Mouse (Mus musculus) intestine, postnatal 0 days (tissue): ENCODE results near the gene Scfd2. TPM values are rescaled to one million over a fixed set of nuclear protein-coding genes. Genes with fewer than 3 reads are reported as not detected.

Source experiments
- ATAC-seq: fragments of 200-750 bp; cut with Nextera tagmentation; 2 replicates; pipeline ENCODE4 v1.8.0; 2017; ENCODE audit warnings: mild to moderate bottlenecking, moderate TSS enrichment, moderate library complexity
- H3K27ac ChIP-seq: fragments of 300-500 bp; sonication (generic); 2 replicates; pipeline ENCODE4 v1.5.1; 2014; ENCODE audit warnings: mild to moderate bottlenecking, low read depth, low read length, moderate library complexity
- H3K27me3 ChIP-seq: fragments of 300-500 bp; sonication (generic); replicated peaks from 2 replicates; pipeline ENCODE4 v1.6.1; 2014; ENCODE audit warnings: low read length, mixed read lengths; ENCODE audit not compliant: control insufficient read depth, insufficient read depth
- H3K36me3 ChIP-seq: fragments of 300-500 bp; sonication (generic); 2 replicates; pipeline ENCODE4 v1.6.1; 2014; ENCODE audit warnings: mild to moderate bottlenecking, moderate library complexity; ENCODE audit not compliant: control insufficient read depth, insufficient read depth
- H3K4me1 ChIP-seq: fragments of 300-500 bp; sonication (generic); replicated peaks from 2 replicates; pipeline ENCODE4 v1.6.1; 2014; ENCODE audit warnings: antibody characterized with exemption, low read length, mixed read lengths; ENCODE audit not compliant: control insufficient read depth, insufficient read depth
- H3K4me2 ChIP-seq: fragments of 300-500 bp; sonication (generic); replicated peaks from 2 replicates; pipeline ENCODE4 v1.6.1; 2014; ENCODE audit warnings: low read depth, mild to moderate bottlenecking, moderate library complexity
- H3K4me3 ChIP-seq: fragments of 300-500 bp; sonication (generic); 2 replicates; pipeline ENCODE4 v1.5.1; 2014; ENCODE audit warnings: low read depth, low read length
- H3K9ac ChIP-seq: fragments of 300-500 bp; sonication (generic); 2 replicates; pipeline ENCODE4 v1.6.1; 2014; ENCODE audit warnings: mild to moderate bottlenecking, low read depth, low read length
- H3K9me3 ChIP-seq: fragments of 300-500 bp; sonication (generic); 2 replicates; pipeline ENCODE4 v1.6.1; 2016; ENCODE audit warnings: mixed run types; ENCODE audit not compliant: control insufficient read depth
- CTCF ChIP-seq: sonication (generic); IDR thresholded peaks from 2 replicates; pipeline ENCODE4 v1.5.1; 2016; ENCODE audit warnings: low read depth, mild to moderate bottlenecking, control low read depth, antibody characterized with exemption, moderate library complexity
- WGBS: fragments of 180-500 bp; shearing (Covaris S2); extraction: QIAGEN DNeasy Blood & Tissue Kit; methylation state at CpG from one replicate; pipeline ENCODE4 v1.1.7; 2014; 5-methylcytosine and 5-hydroxymethylcytosine counted together
- polyA plus RNA-seq: library from polyadenylated mRNA; unstranded; fragments of >200 nt; fragmentation: Nextera tagmentation; extraction: Ambion mirVana; gene quantifications from 2 replicates; pipeline ENCODE4 v1.2.1, GENCODE M21; 2015

Scfd2 gene
- polyA plus RNA-seq, 1 experiment from 2014 or later: 16.8 TPM

DNA sequence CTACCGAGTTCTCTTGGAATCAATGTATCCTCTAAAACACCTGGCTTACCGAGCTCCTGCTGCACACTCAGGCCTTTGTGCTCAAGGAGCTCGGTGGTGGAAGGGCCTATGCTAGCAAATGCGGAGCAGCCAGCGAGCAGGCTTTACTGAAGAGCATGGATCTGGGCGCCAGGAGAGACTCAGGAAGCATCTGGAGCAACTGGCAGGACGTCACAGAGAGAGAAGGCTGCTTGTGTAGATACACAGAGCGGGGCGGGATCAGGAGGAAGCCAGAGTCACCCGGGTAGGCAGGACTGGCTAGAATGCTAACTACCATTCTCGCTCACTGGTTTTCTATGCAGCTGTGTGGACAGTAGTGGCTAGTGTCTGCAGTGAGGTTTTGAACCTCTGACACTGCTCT is 320.2 kb downstream of the Scfd2 start:
- H3K27me3 ChIP-seq: no peaks in the 10 kb centered on the region
- no peak overlapping the region for H3K4me2 ChIP-seq
- no peaks in the 10 kb centered on the region for H3K9me3 ChIP-seq
- no peaks in the 10 kb centered on the region for H3K36me3 ChIP-seq
- H3K9ac ChIP-seq: no peak overlapping the region
- H3K4me3 ChIP-seq: no peak overlapping the region
- no peak overlapping the region for H3K27ac ChIP-seq
- no peak for TF ChIP-seq CTCF
- 72% methylated on average over 11 of the region's 11 CpGs for WGBS
- H3K4me1 ChIP-seq: 0 out of 2 replicates have a peak, but pooled peaks cover 2% of the 10 kb centered on the region
- no peak for ATAC-seq

GRCm38 (mm10) chr5:74209640-74210039 is 321.9 kb downstream of the Scfd2 start:
- H3K4me2 ChIP-seq: no peak overlapping the region
- no peak for ATAC-seq
- WGBS: 76% methylated on average over 4 of the region's 4 CpGs
- H3K9ac ChIP-seq: no peak overlapping the region
- H3K9me3 ChIP-seq: no peaks in the 10 kb centered on the region
- H3K27me3 ChIP-seq: no peaks in the 10 kb centered on the region
- H3K36me3 ChIP-seq: no peaks in the 10 kb centered on the region
- 0 out of 2 replicates have a peak, but pooled peaks cover 2% of the 10 kb centered on the region for H3K4me1 ChIP-seq
- no peak overlapping the region for H3K27ac ChIP-seq
- no peak overlapping the region for H3K4me3 ChIP-seq
- no peak for TF ChIP-seq CTCF

GRCm38 (mm10) chr5:74208438-74208837 is 323.1 kb downstream of the Scfd2 start:
- 38% methylated on average over 7 of the region's 7 CpGs for WGBS
- Histone ChIP-seq H3K36me3 (no peaks in the 10 kb centered on the region), H3K4me1 (0 out of 2 replicates have a peak, but pooled peaks cover 2% of the 10 kb centered on the region), H3K9me3 (no peaks in the 10 kb centered on the region), H3K4me2 (no peak overlapping the region), H3K9ac (no peak overlapping the region), H3K27me3 (no peaks in the 10 kb centered on the region), H3K4me3 (no peak overlapping the region), H3K27ac (no peak overlapping the region)
- no peak for TF ChIP-seq CTCF
- ATAC-seq: no peak

DNA sequence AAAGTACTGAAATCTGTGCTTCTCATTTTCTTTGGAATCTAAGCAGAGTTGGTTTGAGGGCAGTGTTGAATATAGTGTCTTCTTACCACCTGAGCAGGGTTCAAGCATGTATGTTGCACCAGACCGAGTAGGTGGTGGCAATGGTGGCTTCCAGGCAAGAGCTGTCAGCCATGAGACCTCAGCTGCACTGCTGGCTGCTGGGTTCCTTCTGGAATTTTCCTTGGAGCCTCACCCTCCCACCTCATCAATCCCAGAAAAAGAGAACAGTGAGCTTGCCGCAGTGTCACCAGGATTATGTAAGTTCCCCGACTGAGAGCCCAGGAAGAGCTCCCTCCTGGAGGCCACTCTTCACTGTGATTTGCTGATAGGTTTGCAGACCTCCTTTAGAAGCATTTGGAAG is 324.4 kb downstream of the Scfd2 start:
- no peak for ATAC-seq
- 76% methylated on average over 3 of the region's 3 CpGs for whole genome bisulfite sequencing
- TF ChIP-seq CTCF: no peak

GRCm38 (mm10) chr5:74206649-74207048 is 324.9 kb downstream of the Scfd2 start:
- Histone ChIP-seq H3K27ac (no peak overlapping the region), H3K27me3 (no peaks in the 10 kb centered on the region), H3K4me1 (0 out of 2 replicates have a peak, but pooled peaks cover 2% of the 10 kb centered on the region), H3K36me3 (no peaks in the 10 kb centered on the region), H3K4me3 (no peak overlapping the region), H3K9ac (no peak overlapping the region), H3K4me2 (no peak overlapping the region), H3K9me3 (no peaks in the 10 kb centered on the region)
- TF ChIP-seq CTCF: no peak
- WGBS: 89% methylated on average over 7 of the region's 7 CpGs
- no peak for ATAC-seq

More for the DNA sequence above, 324.4 kb downstream of the Scfd2 start:
- Histone ChIP-seq H3K36me3 (no peaks in the 10 kb centered on the region), H3K4me3 (no peak overlapping the region), H3K9me3 (no peaks in the 10 kb centered on the region), H3K4me2 (no peak overlapping the region), H3K27me3 (no peaks in the 10 kb centered on the region), H3K27ac (no peak overlapping the region), H3K9ac (no peak overlapping the region), H3K4me1 (0 out of 2 replicates have a peak, but pooled peaks cover 2% of the 10 kb centered on the region)

DNA sequence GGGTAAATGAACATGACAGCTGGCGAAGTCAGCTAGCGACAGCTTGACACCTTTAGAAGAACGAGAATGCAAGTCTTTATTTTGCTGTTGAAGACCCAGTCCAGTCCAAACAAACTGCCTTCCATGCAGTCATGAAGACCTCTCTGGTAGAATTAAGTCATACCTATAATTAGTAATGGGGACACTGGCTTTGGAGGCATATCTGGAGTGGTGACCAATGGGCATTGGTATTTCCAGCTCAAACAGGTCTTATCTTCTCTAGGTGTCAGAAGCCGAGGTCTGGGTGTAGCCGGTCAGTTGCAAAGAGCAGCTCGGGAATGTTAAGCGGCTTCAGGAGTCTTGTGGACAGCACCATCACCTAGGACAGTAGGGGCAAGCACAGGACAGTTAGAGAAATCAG is 325.5 kb downstream of the Scfd2 start:
- 0 out of 2 replicates have a peak, but pooled peaks cover 2% of the 10 kb centered on the region for H3K4me1 ChIP-seq
- TF ChIP-seq CTCF: no peak
- H3K4me2 ChIP-seq: no peak overlapping the region
- H3K9me3 ChIP-seq: no peaks in the 10 kb centered on the region
- no peak overlapping the region for H3K9ac ChIP-seq
- no peak overlapping the region for H3K27ac ChIP-seq
- 89% methylated on average over 7 of the region's 7 CpGs for WGBS
- no peaks in the 10 kb centered on the region for H3K36me3 ChIP-seq
- no peak for ATAC-seq
- H3K27me3 ChIP-seq: no peaks in the 10 kb centered on the region
- H3K4me3 ChIP-seq: no peak overlapping the region

DNA sequence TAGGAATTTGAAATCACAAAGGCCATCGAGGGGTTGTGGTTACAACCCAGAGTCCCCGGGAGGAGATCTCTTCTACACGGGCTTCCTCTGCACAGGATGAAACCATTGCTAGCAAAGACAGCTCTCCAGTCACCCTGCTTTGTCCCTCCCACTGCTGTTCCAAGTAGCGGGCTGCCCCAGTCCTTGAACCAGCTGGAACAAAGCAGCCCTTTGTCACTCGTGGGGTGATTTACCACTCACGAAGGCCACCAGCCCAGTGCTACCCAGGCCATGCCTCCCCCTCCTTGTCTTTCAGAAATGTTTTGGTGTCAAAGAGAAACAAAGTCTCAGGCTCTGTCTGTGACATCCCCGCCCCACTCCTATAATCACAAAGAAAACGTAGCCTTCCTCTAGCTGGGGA is 326.1 kb downstream of the Scfd2 start:
- ATAC-seq: no peak
- Histone ChIP-seq H3K4me2 (no peak overlapping the region), H3K36me3 (no peaks in the 10 kb centered on the region), H3K9ac (no peak overlapping the region), H3K27ac (no peak overlapping the region), H3K4me3 (no peak overlapping the region), H3K27me3 (no peaks in the 10 kb centered on the region), H3K9me3 (no peaks in the 10 kb centered on the region), H3K4me1 (0 out of 2 replicates have a peak, but pooled peaks cover 2% of the 10 kb centered on the region)
- no peak for TF ChIP-seq CTCF
- WGBS: 51% methylated on average over 8 of the region's 8 CpGs
